Mouse (Mus musculus): ENCODE results near the gene Mb21d2.

Gene Mb21d2

GRCm38 (mm10) chr16:28863616-28864015 is 65.9 kb downstream of the Mb21d2 start:
- DNase-seq (ENCODE audit: low read depth): no peak

GRCm38 (mm10) chr16:28862093-28862492 is 67.4 kb downstream of the Mb21d2 start:
- no peak for DNase-seq (ENCODE audit: low read depth)

GRCm38 (mm10) chr16:28859678-28860077 is 69.8 kb downstream of the Mb21d2 start:
- no peak for DNase-seq (ENCODE audit: low read depth)

- DNase-seq (ENCODE audit: low read depth): no peak
Observed at GRCm38 (mm10) chr16:28859009-28859288, 70.5 kb downstream of the Mb21d2 start.

GRCm38 (mm10) chr16:28858210-28859008 is 71.1 kb downstream of the Mb21d2 start:
- peak; percentile 68 for DNase-seq (ENCODE audit: low read depth)

GRCm38 (mm10) chr16:28851409-28851821 is 78.1 kb downstream of the Mb21d2 start:
- DNase-seq (ENCODE audit: low read depth): no peak

GRCm38 (mm10) chr16:28850881-28851280 is 78.6 kb downstream of the Mb21d2 start:
- DNase-seq (ENCODE audit: low read depth): no peak

GRCm38 (mm10) chr16:28846123-28846522 is 83.3 kb downstream of the Mb21d2 start:
- no peak for DNase-seq (ENCODE audit: low read depth)

GRCm38 (mm10) chr16:28845336-28845735 is 84.1 kb downstream of the Mb21d2 start:
- no peak for DNase-seq (ENCODE audit: low read depth)

- no peak for DNase-seq (ENCODE audit: low read depth)
Observed at GRCm38 (mm10) chr16:28841102-28841501, 88.4 kb downstream of the Mb21d2 start.

- DNase-seq (ENCODE audit: low read depth): no peak
Observed at GRCm38 (mm10) chr16:28840075-28840974, 89.1 kb downstream of the Mb21d2 start.

- no peak for DNase-seq (ENCODE audit: low read depth)
Observed at GRCm38 (mm10) chr16:28839575-28839974, 89.9 kb downstream of the Mb21d2 start.

- no peak for DNase-seq (ENCODE audit: low read depth)
Observed at GRCm38 (mm10) chr16:28838016-28838415, 91.5 kb downstream of the Mb21d2 start.

- no peak for DNase-seq (ENCODE audit: low read depth)
Observed at GRCm38 (mm10) chr16:28832085-28832635, 97.3 kb downstream of the Mb21d2 start.

GRCm38 (mm10) chr16:28829263-28829955 is 100.1 kb downstream of the Mb21d2 start:
- DNase-seq (ENCODE audit: low read depth): no peak

- DNase-seq (ENCODE audit: low read depth): no peak
Observed at GRCm38 (mm10) chr16:28824781-28825180, 104.7 kb downstream of the Mb21d2 start.

- no peak for DNase-seq (ENCODE audit: low read depth)
Observed at GRCm38 (mm10) chr16:28821774-28822173, 107.7 kb downstream of the Mb21d2 start.

- DNase-seq (ENCODE audit: low read depth): no peak
Observed at GRCm38 (mm10) chr16:28818749-28819285, 110.7 kb downstream of the Mb21d2 start.

- no peak for DNase-seq (ENCODE audit: low read depth)
Observed at GRCm38 (mm10) chr16:28813290-28813689, 116.2 kb downstream of the Mb21d2 start.

GRCm38 (mm10) chr16:28809089-28809488 is 120.4 kb downstream of the Mb21d2 start:
- no peak for DNase-seq (ENCODE audit: low read depth)

- no peak for DNase-seq (ENCODE audit: low read depth)
Observed at GRCm38 (mm10) chr16:28793115-28793514, 136.4 kb downstream of the Mb21d2 start.

All from fibroblast of lung, adult 2 months (primary cell).